ENCODE assay signal across 16 mouse cellular contexts in genomic region chr1:78742198-78742597, GRCm38 (mm10).
DNase-seq lines count a peak whose midpoint lies in the region; ATAC-seq lines count a peak whose summit lies in the region.
"Had no signal": no experiment of that assay in that cellular context is flagged by ENCODE, and none has a peak within 500 bp of the region (broad histone marks: within the 10 kb centered on the region; RNA-seq: fewer than 3 reads in every experiment).

No protein-coding gene starts in this region.

- DNase-seq in forebrain, embryonic 10.5 days (ENCODE audit: extremely low spot score, low spot score), result no peak
- DNase-seq in right cerebral cortex, adult 2 months (ENCODE audit: low spot score in 2 of 2), result peak; percentile 51 to 53
- DNase-seq in right cerebral cortex, postnatal 14 days, result no peak
- peak; percentile 81 for DNase-seq in layer of hippocampus, adult 9-11 months
- no peak for DNase-seq in adrenal gland, postnatal 36 days
- no peak for DNase-seq in kidney, adult 8-10 months
- DNase-seq: embryo, embryonic 11 days; gastrocnemius, postnatal 36 days; kidney, adult 11 months; liver, embryonic 13.5 days; lung, postnatal 14 days had no signal

- peak; percentile 77 for ATAC-seq in forebrain, embryonic 15.5 days (replicated peaks)

- H3K4me1 ChIP-seq in forebrain, embryonic 15.5 days, result peaks cover 5% of the 10 kb centered on the region; the same call in 1 of the 2 replicates
- no peaks in the 10 kb centered on the region for H3K4me1 ChIP-seq in forebrain, embryonic 10.5 days
- H3K4me1 ChIP-seq: hindbrain, embryonic 12.5 days; liver, embryonic 13.5 days; midbrain, embryonic 12.5 days had no signal

- no peaks in the 10 kb centered on the region for H3K27me3 ChIP-seq in forebrain, embryonic 15.5 days
- no peaks in the 10 kb centered on the region for H3K27me3 ChIP-seq in forebrain, embryonic 10.5 days (ENCODE audit: poor library complexity, severe bottlenecking)
- H3K27me3 ChIP-seq: heart, embryonic 13.5 days; hindbrain, embryonic 12.5 days; liver, embryonic 13.5 days; midbrain, embryonic 12.5 days had no signal

- H3K27ac ChIP-seq in forebrain, embryonic 15.5 days (replicated peaks), result no peak overlapping the region
- no peak overlapping the region for H3K27ac ChIP-seq in forebrain, embryonic 10.5 days
- H3K27ac ChIP-seq: heart, embryonic 13.5 days; hindbrain, embryonic 12.5 days; liver, embryonic 13.5 days; midbrain, embryonic 12.5 days had no signal

- H3K4me3 ChIP-seq in forebrain, embryonic 15.5 days, result no peak overlapping the region
- H3K4me3 ChIP-seq in forebrain, embryonic 10.5 days, result no peak overlapping the region
- H3K4me3 ChIP-seq: heart, embryonic 13.5 days; hindbrain, embryonic 12.5 days; liver, embryonic 13.5 days; midbrain, embryonic 12.5 days had no signal

- H3K9ac ChIP-seq in forebrain, embryonic 15.5 days (replicated peaks), result no peak overlapping the region
- H3K9ac ChIP-seq: heart, embryonic 13.5 days; hindbrain, embryonic 12.5 days; liver, embryonic 13.5 days; midbrain, embryonic 12.5 days had no signal

- no peak overlapping the region for H3K4me2 ChIP-seq in forebrain, embryonic 15.5 days (replicated peaks)
- H3K4me2 ChIP-seq: heart, embryonic 13.5 days; hindbrain, embryonic 12.5 days; liver, embryonic 13.5 days; midbrain, embryonic 12.5 days had no signal

- no peaks in the 10 kb centered on the region for H3K9me3 ChIP-seq in forebrain, embryonic 15.5 days
- H3K9me3 ChIP-seq in forebrain, embryonic 10.5 days, result no peaks in the 10 kb centered on the region; the same call in 1 of the 2 replicates
- H3K9me3 ChIP-seq: G1E; hindbrain, embryonic 12.5 days; midbrain, embryonic 12.5 days had no signal

- H3K36me3 ChIP-seq in forebrain, embryonic 15.5 days, result no peaks in the 10 kb centered on the region
- no peaks in the 10 kb centered on the region for H3K36me3 ChIP-seq in forebrain, embryonic 10.5 days (replicated peaks)
- H3K36me3 ChIP-seq: G1E; heart, embryonic 13.5 days; hindbrain, embryonic 12.5 days; liver, embryonic 13.5 days; midbrain, embryonic 12.5 days had no signal

- WGBS in forebrain, embryonic 15.5 days, result 68% methylated on average over 12 of the region's 12 CpGs
- WGBS in forebrain, embryonic 10.5 days, result 93% methylated on average over 12 of the region's 12 CpGs

Comparison
In these comparisons a context has a peak if more than half of its experiments do, and no peak if none do; other contexts are left out.
1. DNase-seq: peak in right cerebral cortex, adult 2 months (2 of 2) and layer of hippocampus, adult 9-11 months (single experiment); none in forebrain, embryonic 10.5 days (single experiment), right cerebral cortex, postnatal 14 days (single experiment), adrenal gland, postnatal 36 days (0 of 2) and kidney, adult 8-10 months (0 of 2).